Mouse (Mus musculus) right cerebral cortex, adult 2 months (tissue): ENCODE measurements around the gene Mrps21.
"Not testable (repeated sequence)": the region's sequence is repeated elsewhere in the genome, so short reads cannot be mapped to it uniquely, and the experiment has no call there.

Source experiments
- DNase-seq, 2 experiments: peaks; one replicate each; pipeline ENCODE4 v3.0.0; 2021 to 2022; ENCODE audit warnings: low spot score in 2 of 2

The Mrps21 gene

GRCm38 (mm10) chr3:95871392-95871867 lies at the start of gene Mrps21:
Gene Mrps21, minus strand, starts transcription at chr3:95871519.
- peak; percentile 84 to 86 for DNase-seq

GRCm38 (mm10) chr3:95920532-95920931 lies 49.2 kb upstream of the Mrps21 start:
- DNase-seq, result not testable (repeated sequence)

- DNase-seq, result no peak
These were observed 45.4 kb upstream of the Mrps21 start for GRCm38 (mm10) chr3:95916760-95917159.

DNA sequence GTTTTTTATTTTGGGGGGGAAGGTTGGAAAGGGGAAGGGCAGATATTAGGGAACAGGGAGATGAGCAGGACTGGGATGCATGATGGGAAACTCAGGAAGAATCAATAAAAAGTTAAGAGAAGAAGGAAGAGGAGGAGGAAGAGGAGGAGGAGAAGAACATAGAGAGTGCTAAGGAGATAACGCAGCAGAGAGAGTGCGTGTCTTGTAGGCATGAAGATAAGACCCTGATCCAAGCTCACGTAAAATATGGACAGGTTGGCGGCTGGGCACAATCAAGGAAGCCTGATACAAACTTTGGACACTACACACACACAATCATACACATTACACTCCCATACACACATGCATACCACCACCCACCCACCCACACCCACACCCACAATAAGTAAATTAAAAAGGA lies 43.4 kb upstream of the Mrps21 start:
- DNase-seq, result no peak

- no peak for DNase-seq
These were observed 36.3 kb upstream of the Mrps21 start for GRCm38 (mm10) chr3:95907613-95908012.

DNA sequence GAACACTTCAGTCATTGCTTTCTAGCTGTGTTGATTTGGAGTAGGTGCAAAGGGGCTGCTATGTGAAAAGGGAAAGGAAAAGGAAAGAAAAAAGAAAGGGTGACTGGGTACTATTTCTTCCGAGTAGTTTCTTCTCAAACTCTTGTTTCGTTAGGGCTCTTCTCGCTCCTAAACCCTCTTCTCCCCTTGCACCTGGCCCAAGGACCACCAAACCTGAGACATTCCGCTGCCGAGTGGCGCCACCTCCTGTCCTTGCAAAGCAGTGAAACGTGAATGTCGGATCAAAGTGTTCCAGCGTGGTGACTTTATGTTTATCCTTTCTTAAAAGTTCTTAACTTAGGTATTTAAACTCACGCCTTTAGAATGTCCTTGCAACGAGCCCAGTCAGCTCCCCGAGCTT lies 35.5 kb upstream of the Mrps21 start:
- no peak for DNase-seq

- peak in 1 of 2 experiments; percentile 52 for DNase-seq
These were observed 34.7 kb upstream of the Mrps21 start for GRCm38 (mm10) chr3:95905940-95906492.

- no peak for DNase-seq
These were observed 34.0 kb upstream of the Mrps21 start for GRCm38 (mm10) chr3:95905146-95905939.

DNA sequence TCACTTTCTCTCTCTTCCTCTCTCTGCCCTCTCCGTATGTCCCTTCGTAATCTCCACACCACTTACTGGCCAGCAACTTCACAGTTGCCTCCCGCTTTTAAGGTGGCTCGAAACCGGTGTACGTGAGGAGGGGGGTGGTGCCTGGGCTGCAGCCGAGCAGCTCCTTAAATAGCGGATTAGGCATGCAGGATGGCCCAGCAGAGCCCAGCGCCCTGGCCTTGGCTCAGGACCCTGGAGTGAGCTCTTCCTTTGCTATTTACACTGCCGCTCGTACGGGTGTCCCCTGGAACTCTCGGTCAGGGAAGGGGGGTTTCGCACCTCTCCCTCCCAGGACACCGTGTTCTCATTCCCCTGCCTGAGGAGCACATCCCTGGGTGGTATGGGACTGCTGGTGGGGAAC lies 33.2 kb upstream of the Mrps21 start, which contains the start of gene Car14:
Gene Car14 (minus strand): TSS at position 124 of the 400 bp plus-strand sequence.
- no peak for DNase-seq

- DNase-seq, result no peak
These were observed 32.6 kb upstream of the Mrps21 start for GRCm38 (mm10) chr3:95903753-95904502.

- DNase-seq, result no peak
These were observed 31.3 kb upstream of the Mrps21 start for GRCm38 (mm10) chr3:95902643-95903042.

GRCm38 (mm10) chr3:95902373-95902625 lies 31.0 kb upstream of the Mrps21 start:
- DNase-seq, result no peak

GRCm38 (mm10) chr3:95901616-95902372 lies 30.5 kb upstream of the Mrps21 start:
- no peak for DNase-seq

DNA sequence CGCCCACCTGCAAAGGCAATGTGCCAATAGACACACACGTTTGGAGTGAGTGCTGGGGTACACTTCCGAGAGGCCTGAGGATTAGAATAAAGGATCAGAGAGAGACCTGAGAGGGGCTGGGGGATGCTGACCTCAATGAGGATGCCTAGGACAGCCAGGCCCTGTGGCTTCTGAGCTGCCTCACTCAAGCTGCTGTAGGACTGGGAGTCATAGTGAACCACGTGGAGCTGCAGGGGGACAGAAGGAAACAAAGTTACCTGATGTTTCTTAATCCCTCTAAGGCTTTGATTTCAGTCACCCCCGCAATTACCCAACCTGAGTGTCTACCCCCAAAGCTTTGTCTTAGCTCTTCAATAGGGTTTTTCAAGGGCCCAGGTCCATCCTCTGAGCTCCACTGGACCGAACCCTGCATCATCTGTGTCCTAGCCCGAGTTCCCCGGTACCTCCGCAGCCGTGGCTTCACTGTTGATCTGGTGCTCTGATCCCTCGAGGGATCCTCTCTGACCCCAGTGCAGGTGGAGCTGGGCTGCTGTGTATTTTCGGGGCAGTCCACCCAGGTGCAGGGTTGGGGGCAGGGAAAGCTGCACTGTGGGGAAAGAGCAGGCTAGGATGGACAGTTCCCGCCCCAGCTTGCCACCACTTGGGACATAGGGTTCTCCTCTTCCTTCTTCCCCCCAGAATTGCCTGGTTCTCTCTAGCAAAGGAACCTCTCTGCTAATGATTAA lies 28.6 kb upstream of the Mrps21 start:
- no peak for DNase-seq

- DNase-seq, result not testable (repeated sequence)
These were observed 24.2 kb upstream of the Mrps21 start for GRCm38 (mm10) chr3:95895501-95895900.

- peak; percentile 43 to 59 for DNase-seq
These were observed 23.2 kb upstream of the Mrps21 start for GRCm38 (mm10) chr3:95894317-95895160.

DNA sequence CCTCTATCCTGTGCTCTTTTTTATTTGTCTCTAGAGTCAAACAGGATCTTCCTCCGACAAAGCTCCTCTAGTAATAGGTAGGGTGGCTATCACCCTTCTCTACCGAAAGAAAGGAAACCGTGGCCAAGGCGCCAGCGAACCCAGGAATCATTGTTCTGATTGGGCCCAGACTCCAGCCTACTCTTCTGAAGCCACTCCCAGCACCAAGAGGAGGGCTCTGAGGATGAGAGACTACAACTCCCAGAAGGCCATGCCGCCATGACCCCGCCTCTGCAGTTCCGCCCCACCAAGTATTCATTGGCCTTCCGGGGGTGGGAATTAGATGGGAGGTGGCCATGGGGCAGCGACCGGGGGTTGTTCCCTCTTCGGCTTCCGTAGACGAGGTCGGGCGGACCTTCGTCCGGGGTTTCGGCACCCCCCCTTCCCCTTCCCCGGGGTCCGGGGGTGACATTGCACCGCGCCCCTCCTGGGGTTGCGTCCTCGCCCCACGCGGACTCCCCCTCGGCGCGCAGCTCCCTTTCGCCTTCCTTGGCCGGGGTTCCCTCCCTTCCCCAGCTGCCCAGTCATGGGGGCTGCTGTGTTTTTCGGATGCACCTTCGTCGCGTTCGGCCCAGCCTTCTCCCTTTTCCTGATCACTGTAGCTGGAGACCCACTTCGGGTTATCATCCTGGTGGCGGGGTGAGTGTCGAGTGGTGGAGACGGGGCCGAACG lies 22.4 kb upstream of the Mrps21 start, which contains the start of gene Aph1a:
Gene Aph1a (plus strand): TSS at position 364 of the 711 bp plus-strand sequence.
- DNase-seq, result peak; percentile 94 to 96

DNA sequence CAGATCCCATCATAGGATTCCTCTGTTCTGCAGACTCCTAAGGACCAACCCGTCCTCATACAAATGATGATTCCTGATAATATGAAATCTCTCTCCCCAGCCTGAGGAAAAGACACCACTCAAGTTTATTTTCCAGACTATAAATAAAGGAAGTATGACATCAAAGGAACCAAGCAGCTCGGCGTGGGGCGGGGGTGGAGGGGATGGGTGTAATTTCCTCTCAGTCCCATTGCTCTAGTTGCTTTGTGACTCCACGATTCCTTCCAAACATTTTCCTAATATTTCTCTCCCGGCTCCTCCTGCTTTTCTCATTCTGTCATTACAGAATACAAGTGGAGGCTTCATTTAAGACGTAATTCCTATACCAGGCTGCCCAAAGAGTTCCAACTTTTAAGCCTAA lies 21.8 kb upstream of the Mrps21 start:
- no peak for DNase-seq
